Mouse (Mus musculus): ENCODE results near the gene Rlim. TPM values are rescaled to one million over a fixed set of nuclear protein-coding genes. Genes with fewer than 3 reads are reported as not detected.

Gene Rlim
- polyA plus RNA-seq, 1 experiment from 2014 or later: 37.7 TPM

GRCm38 (mm10) chrX:103914790-103915189 is 66.3 kb downstream of the Rlim start:
- WGBS: 13% methylated on average over 3 of the region's 3 CpGs
- DNase-seq (ENCODE audit: low spot score, missing footprints): peak; percentile 91
- H3K27me3 ChIP-seq (ENCODE audit: control insufficient read depth, insufficient read depth, low read length): peaks cover 17% of the 10 kb centered on the region
- peak; percentile 66 for ATAC-seq (ENCODE audit: low FRiP score)
- H3K9ac ChIP-seq (ENCODE audit: low read length): no peak overlapping the region
- no peak overlapping the region for H3K4me2 ChIP-seq
- no peak overlapping the region for H3K4me3 ChIP-seq (ENCODE audit: low read depth, low read length)
- H3K27ac ChIP-seq (ENCODE audit: low read depth, low read length): no peak overlapping the region
- no peaks in the 10 kb centered on the region for H3K9me3 ChIP-seq (ENCODE audit: control insufficient read depth, low read length)
- H3K4me1 ChIP-seq (ENCODE audit: control insufficient read depth, insufficient read depth, low read length): no peaks in the 10 kb centered on the region
- H3K36me3 ChIP-seq (ENCODE audit: control insufficient read depth, insufficient read depth, low read length): no peaks in the 10 kb centered on the region

Other genes starting within 250 kb of the Rlim start
- 13.4 and 14.0 TPM in 2 replicates for gene Slc16a2, start 159.3 kb downstream of the Rlim start, polyA plus RNA-seq (2014; fragmentation: Nextera tagmentation; extraction: Ambion mirVana)
- 1.5 and 1.6 TPM in 2 replicates for gene Nexmif, start 219.9 kb upstream of the Rlim start, polyA plus RNA-seq (2014; fragmentation: Nextera tagmentation; extraction: Ambion mirVana)